Mouse (Mus musculus): Measurements from ENCODE around the gene 5830411N06Rik. TPM values are rescaled to one million over a fixed set of nuclear protein-coding genes. Genes with fewer than 3 reads are reported as not detected.

Gene 5830411N06Rik
- 0.47 and 1.2 TPM in 2 replicates for polyA plus RNA-seq (2011; ENCODE audit: insufficient read depth, insufficient read length, low replicate concordance, missing spikeins)

DNA sequence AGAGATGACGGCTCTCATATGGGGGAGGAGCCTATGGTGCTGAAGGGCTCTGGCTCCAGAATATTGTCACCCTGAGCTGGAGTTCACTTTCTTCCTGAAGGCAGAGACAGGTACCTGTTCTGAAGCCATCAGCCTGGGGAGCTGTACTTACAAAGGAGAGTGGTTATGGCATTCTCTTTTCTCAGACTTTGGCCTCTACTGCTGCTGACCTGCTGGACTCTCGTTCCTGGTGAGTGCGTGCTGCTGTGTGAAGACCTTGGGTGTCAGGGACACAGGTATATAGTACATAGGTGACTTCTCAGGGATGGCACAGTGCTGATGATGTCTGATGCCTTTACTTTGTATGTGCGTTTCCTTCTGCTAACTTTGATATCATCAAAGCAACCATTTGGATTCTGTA is at the start of gene 5830411N06Rik:
5830411N06Rik (plus strand) TSS at position 69 of the 400 bp plus-strand sequence.
- WGBS, result 70% methylated on average over 4 of the region's 4 CpGs
- H3K4me3 ChIP-seq (replicated peaks; ENCODE audit: control insufficient read depth, low read depth, low read length), result no peak within 1 kb of the TSS
- no peak within 1 kb of the TSS for H3K27ac ChIP-seq (ENCODE audit: control insufficient read depth, insufficient read depth, low read depth, low read length, poor library complexity)
- H3K4me1 ChIP-seq (ENCODE audit: control insufficient read depth, insufficient read depth, low read length), result no peaks in the 10 kb centered on the region; the same call in 1 of the 2 replicates
- TF ChIP-seq CTCF (IDR thresholded peaks at IDR 0.05; ENCODE audit: control insufficient read depth, insufficient read depth, low read length), result no peak
- TF ChIP-seq POLR2A (IDR thresholded peaks at IDR 0.05; ENCODE audit: borderline replicate concordance, control insufficient read depth, low read depth, low read length), result no peak

DNA sequence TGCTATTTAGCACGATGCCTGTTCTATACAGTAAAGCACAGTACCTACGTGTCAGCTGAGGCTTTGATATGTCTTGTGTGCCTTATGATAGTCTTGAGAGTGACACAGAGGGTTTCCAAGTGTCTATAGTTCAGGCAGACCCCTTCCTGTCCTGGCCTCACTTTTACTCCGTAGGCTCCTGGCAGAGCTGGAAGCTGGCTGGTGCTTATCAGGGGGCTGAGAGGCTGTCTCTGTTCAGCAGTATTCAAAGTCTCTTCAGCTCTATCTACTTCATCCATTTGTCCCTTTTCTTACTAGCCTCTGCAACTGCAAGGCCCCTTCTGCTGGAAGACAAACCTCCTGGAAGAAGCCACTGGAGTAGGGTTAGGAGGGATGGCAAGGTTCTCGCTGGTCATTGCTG is 46.0 kb upstream of the 5830411N06Rik start:
- no peak overlapping the region for H3K4me3 ChIP-seq (replicated peaks; ENCODE audit: control insufficient read depth, low read depth, low read length)
- TF ChIP-seq CTCF (IDR thresholded peaks at IDR 0.05; ENCODE audit: control insufficient read depth, insufficient read depth, low read length) (no peak), POLR2A (IDR thresholded peaks at IDR 0.05; ENCODE audit: borderline replicate concordance, control insufficient read depth, low read depth, low read length) (no peak)
- H3K4me1 ChIP-seq (ENCODE audit: control insufficient read depth, insufficient read depth, low read length), result no peaks in the 10 kb centered on the region
- H3K27ac ChIP-seq (ENCODE audit: control insufficient read depth, insufficient read depth, low read depth, low read length, poor library complexity), result no peak overlapping the region
- WGBS, result 76% methylated on average over 4 of the region's 4 CpGs

DNA sequence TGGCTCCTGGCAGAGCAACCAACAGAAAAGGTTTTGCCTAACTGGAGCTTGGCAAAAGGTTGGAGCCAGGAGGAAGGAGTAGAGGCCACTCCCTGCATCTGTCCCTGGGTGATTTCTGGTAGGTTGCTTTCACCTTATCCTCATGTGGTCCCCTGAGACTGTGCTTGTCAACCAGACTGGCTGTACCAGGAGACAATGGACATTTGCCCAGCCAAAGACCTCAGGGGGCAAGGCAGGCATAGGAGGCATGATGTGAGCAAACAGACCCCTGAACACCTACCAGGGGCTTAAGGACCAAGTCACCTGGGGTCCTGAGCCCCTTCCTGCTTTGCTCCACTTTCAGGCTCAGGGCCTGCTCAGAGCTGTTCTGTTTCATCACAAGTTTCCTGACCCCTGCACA is 41.2 kb upstream of the 5830411N06Rik start, which contains the start of gene Olfr524:
Olfr524 (minus strand) TSS at position 101 of the 400 bp plus-strand sequence.
- Histone ChIP-seq H3K4me3 (replicated peaks; ENCODE audit: control insufficient read depth, low read depth, low read length) (no peak within 1 kb of the TSS), H3K27ac (ENCODE audit: control insufficient read depth, insufficient read depth, low read depth, low read length, poor library complexity) (no peak within 1 kb of the TSS), H3K4me1 (ENCODE audit: control insufficient read depth, insufficient read depth, low read length) (no peaks in the 10 kb centered on the region)
- TF ChIP-seq POLR2A (IDR thresholded peaks at IDR 0.05; ENCODE audit: borderline replicate concordance, control insufficient read depth, low read depth, low read length), result no peak
- TF ChIP-seq CTCF (IDR thresholded peaks at IDR 0.05; ENCODE audit: control insufficient read depth, insufficient read depth, low read length), result no peak

DNA sequence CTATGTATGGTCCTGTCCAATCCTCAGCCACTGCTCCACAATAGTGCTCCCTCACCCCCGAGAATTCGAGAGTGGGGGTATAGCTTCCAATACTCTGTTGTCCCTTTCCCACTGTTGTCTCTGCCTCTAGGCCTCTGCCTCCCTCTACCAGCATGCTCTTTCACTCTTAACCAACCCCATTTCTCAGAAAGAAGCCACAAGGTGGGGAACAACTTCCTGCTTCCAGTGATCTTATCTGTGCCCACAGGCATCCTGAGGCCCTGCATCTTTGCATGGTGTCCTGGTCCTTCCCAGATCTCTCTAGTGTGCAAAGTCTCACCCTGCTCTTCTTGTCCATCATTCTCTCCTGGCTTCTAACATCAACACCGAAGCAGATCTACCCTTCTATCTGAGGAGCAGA is 40.2 kb upstream of the 5830411N06Rik start:
- TF ChIP-seq CTCF (IDR thresholded peaks at IDR 0.05; ENCODE audit: control insufficient read depth, insufficient read depth, low read length) (no peak), POLR2A (IDR thresholded peaks at IDR 0.05; ENCODE audit: borderline replicate concordance, control insufficient read depth, low read depth, low read length) (no peak)
- Histone ChIP-seq H3K4me3 (replicated peaks; ENCODE audit: control insufficient read depth, low read depth, low read length) (no peak overlapping the region), H3K27ac (ENCODE audit: control insufficient read depth, insufficient read depth, low read depth, low read length, poor library complexity) (no peak overlapping the region)

GRCm38 (mm10) chr7:140208153-140208552 is 38.9 kb upstream of the 5830411N06Rik start:
- Histone ChIP-seq H3K4me1 (ENCODE audit: control insufficient read depth, insufficient read depth, low read length) (no peaks in the 10 kb centered on the region), H3K4me3 (replicated peaks; ENCODE audit: control insufficient read depth, low read depth, low read length) (no peak overlapping the region), H3K27ac (ENCODE audit: control insufficient read depth, insufficient read depth, low read depth, low read length, poor library complexity) (no peak overlapping the region)
- TF ChIP-seq CTCF (IDR thresholded peaks at IDR 0.05; ENCODE audit: control insufficient read depth, insufficient read depth, low read length), result no peak
- no peak for TF ChIP-seq POLR2A (IDR thresholded peaks at IDR 0.05; ENCODE audit: borderline replicate concordance, control insufficient read depth, low read depth, low read length)
- WGBS, result 7% methylated on average over 8 of the region's 8 CpGs

More for the DNA sequence above, 40.2 kb upstream of the 5830411N06Rik start:
- WGBS, result 53% methylated on average over 3 of the region's 3 CpGs
- H3K4me1 ChIP-seq (ENCODE audit: control insufficient read depth, insufficient read depth, low read length), result no peaks in the 10 kb centered on the region

GRCm38 (mm10) chr7:140208677-140209076 is 38.4 kb upstream of the 5830411N06Rik start:
- H3K4me1 ChIP-seq (ENCODE audit: control insufficient read depth, insufficient read depth, low read length), result no peaks in the 10 kb centered on the region
- H3K4me3 ChIP-seq (replicated peaks; ENCODE audit: control insufficient read depth, low read depth, low read length), result no peak overlapping the region
- whole genome bisulfite sequencing, result 61% methylated on average over 3 of the region's 3 CpGs
- no peak for TF ChIP-seq POLR2A (IDR thresholded peaks at IDR 0.05; ENCODE audit: borderline replicate concordance, control insufficient read depth, low read depth, low read length)
- TF ChIP-seq CTCF (IDR thresholded peaks at IDR 0.05; ENCODE audit: control insufficient read depth, insufficient read depth, low read length), result no peak
- H3K27ac ChIP-seq (ENCODE audit: control insufficient read depth, insufficient read depth, low read depth, low read length, poor library complexity), result no peak overlapping the region

GRCm38 (mm10) chr7:140213841-140214240 is 33.2 kb upstream of the 5830411N06Rik start:
- Histone ChIP-seq H3K27ac (ENCODE audit: control insufficient read depth, insufficient read depth, low read depth, low read length, poor library complexity) (no peak overlapping the region), H3K4me1 (ENCODE audit: control insufficient read depth, insufficient read depth, low read length) (no peaks in the 10 kb centered on the region), H3K4me3 (replicated peaks; ENCODE audit: control insufficient read depth, low read depth, low read length) (no peak overlapping the region)
- WGBS, result 62% methylated on average over 5 of the region's 5 CpGs
- no peak for TF ChIP-seq POLR2A (IDR thresholded peaks at IDR 0.05; ENCODE audit: borderline replicate concordance, control insufficient read depth, low read depth, low read length)
- TF ChIP-seq CTCF (IDR thresholded peaks at IDR 0.05; ENCODE audit: control insufficient read depth, insufficient read depth, low read length), result no peak

DNA sequence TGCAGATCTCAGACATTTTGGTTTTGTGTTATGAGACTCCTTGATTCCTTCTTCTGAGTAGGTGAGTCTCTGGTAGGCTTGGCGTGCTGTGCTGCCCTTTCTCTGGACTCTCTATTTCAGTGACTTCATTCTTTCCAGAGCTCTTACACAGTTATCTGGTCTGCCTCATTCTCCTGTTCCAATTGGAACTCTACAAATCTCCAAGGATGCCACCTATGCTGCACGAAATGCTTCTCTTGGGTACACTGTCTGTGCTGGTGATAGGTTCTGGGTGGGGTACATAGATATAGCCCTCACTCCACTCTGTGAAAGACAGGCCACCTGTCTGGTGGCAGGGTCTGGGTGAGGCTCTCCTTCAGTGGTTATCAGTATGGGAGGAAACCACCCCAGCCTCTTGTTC is 29.1 kb upstream of the 5830411N06Rik start, which contains the start of gene Cd163l1:
Cd163l1 (plus strand) TSS at position 301 of the 400 bp plus-strand sequence.
- TF ChIP-seq POLR2A (IDR thresholded peaks at IDR 0.05; ENCODE audit: borderline replicate concordance, control insufficient read depth, low read depth, low read length) (no peak), CTCF (IDR thresholded peaks at IDR 0.05; ENCODE audit: control insufficient read depth, insufficient read depth, low read length) (no peak)
- Histone ChIP-seq H3K27ac (ENCODE audit: control insufficient read depth, insufficient read depth, low read depth, low read length, poor library complexity) (no peak within 1 kb of the TSS), H3K4me1 (ENCODE audit: control insufficient read depth, insufficient read depth, low read length) (no peaks in the 10 kb centered on the region), H3K4me3 (replicated peaks; ENCODE audit: control insufficient read depth, low read depth, low read length) (no peak within 1 kb of the TSS)
- WGBS, result 79% methylated on average over 2 of the region's 2 CpGs

GRCm38 (mm10) chr7:140219268-140219667 is 27.8 kb upstream of the 5830411N06Rik start:
- no peaks in the 10 kb centered on the region for H3K4me1 ChIP-seq (ENCODE audit: control insufficient read depth, insufficient read depth, low read length)
- WGBS, result 17% methylated on average over 1 of the region's 1 CpGs
- H3K27ac ChIP-seq (ENCODE audit: control insufficient read depth, insufficient read depth, low read depth, low read length, poor library complexity), result no peak overlapping the region
- TF ChIP-seq POLR2A (IDR thresholded peaks at IDR 0.05; ENCODE audit: borderline replicate concordance, control insufficient read depth, low read depth, low read length), result no peak
- no peak for TF ChIP-seq CTCF (IDR thresholded peaks at IDR 0.05; ENCODE audit: control insufficient read depth, insufficient read depth, low read length)
- H3K4me3 ChIP-seq (replicated peaks; ENCODE audit: control insufficient read depth, low read depth, low read length), result no peak overlapping the region

Data from bone marrow, adult 2 months (tissue).